Comparison of ENCODE assay signal across 20 mouse cellular contexts in genomic region chr2:71888437-71888836, GRCm38 (mm10). TPM values are rescaled to one million over a fixed set of nuclear protein-coding genes. Genes with fewer than 3 reads are reported as not detected.
DNase-seq lines count a peak whose midpoint lies in the region; ATAC-seq and TF ChIP-seq lines count a peak whose summit lies in the region.
"Had no signal": no experiment of that assay in that cellular context is flagged by ENCODE, and none has a peak within 500 bp of the region (broad histone marks: within the 10 kb centered on the region; RNA-seq: fewer than 3 reads in every experiment).

No protein-coding gene starts in this region.

- H3K9me3 ChIP-seq in midbrain, postnatal 0 days (ENCODE audit: low read length) = no peaks in the 10 kb centered on the region
- no peaks in the 10 kb centered on the region for H3K9me3 ChIP-seq in midbrain, embryonic 16.5 days (replicated peaks; ENCODE audit: control insufficient read depth, low read length, poor library complexity, severe bottlenecking)
- H3K9me3 ChIP-seq in heart, embryonic 10.5 days = no peaks in the 10 kb centered on the region
- H3K9me3 ChIP-seq: embryonic facial prominence, embryonic 10.5 days; G1E; hindbrain, embryonic 12.5 days had no signal

- no peaks in the 10 kb centered on the region for H3K4me1 ChIP-seq in midbrain, postnatal 0 days (ENCODE audit: insufficient read depth, low read length)
- H3K4me1 ChIP-seq in midbrain, embryonic 16.5 days (ENCODE audit: control insufficient read depth, insufficient read depth, low read length) = no peaks in the 10 kb centered on the region
- H3K4me1 ChIP-seq in bone marrow macrophage, adult 2 months (ENCODE audit: control insufficient read depth, insufficient read depth, low read length) = no peaks in the 10 kb centered on the region
- no peaks in the 10 kb centered on the region for H3K4me1 ChIP-seq in heart, embryonic 10.5 days
- H3K4me1 ChIP-seq: embryonic facial prominence, embryonic 10.5 days; hindbrain, embryonic 12.5 days had no signal

- H3K27me3 ChIP-seq in midbrain, postnatal 0 days (ENCODE audit: insufficient read depth, low read length) = no peaks in the 10 kb centered on the region
- H3K27me3 ChIP-seq in midbrain, embryonic 16.5 days (ENCODE audit: control insufficient read depth, insufficient read depth, low read depth, low read length) = no peaks in the 10 kb centered on the region
- H3K27me3 ChIP-seq in heart, embryonic 10.5 days (ENCODE audit: insufficient read depth, poor library complexity, severe bottlenecking) = no peaks in the 10 kb centered on the region
- H3K27me3 ChIP-seq: hindbrain, embryonic 12.5 days had no signal

- H3K36me3 ChIP-seq in midbrain, postnatal 0 days (ENCODE audit: insufficient read depth, low read length) = peaks cover 25% of the 10 kb centered on the region
- H3K36me3 ChIP-seq in midbrain, embryonic 16.5 days (ENCODE audit: control insufficient read depth, insufficient read depth, low read length) = peaks cover 8% of the 10 kb centered on the region; the same call in 1 of the 2 replicates
- H3K36me3 ChIP-seq in heart, embryonic 10.5 days = peaks cover 86% of the 10 kb centered on the region
- H3K36me3 ChIP-seq: hindbrain, embryonic 12.5 days had no signal

- no peak overlapping the region for H3K4me3 ChIP-seq in layer of hippocampus, adult 2 months
- no peak overlapping the region for H3K4me3 ChIP-seq in midbrain, postnatal 0 days (ENCODE audit: low read depth, low read length)
- no peak overlapping the region for H3K4me3 ChIP-seq in midbrain, embryonic 16.5 days (ENCODE audit: low read depth, low read length)
- no peak overlapping the region for H3K4me3 ChIP-seq in bone marrow macrophage, adult 2 months (ENCODE audit: insufficient read depth, low read length)
- H3K4me3 ChIP-seq in heart, embryonic 10.5 days = no peak overlapping the region
- H3K4me3 ChIP-seq: embryonic facial prominence, embryonic 10.5 days; gastrocnemius, adult 2 months; hindbrain, embryonic 12.5 days had no signal

- H3K27ac ChIP-seq in layer of hippocampus, adult 2 months = no peak overlapping the region
- no peak overlapping the region for H3K27ac ChIP-seq in midbrain, postnatal 0 days (ENCODE audit: low read depth, low read length)
- H3K27ac ChIP-seq in midbrain, embryonic 16.5 days (ENCODE audit: low read length) = no peak overlapping the region
- no peak overlapping the region for H3K27ac ChIP-seq in bone marrow macrophage, adult 2 months (ENCODE audit: insufficient read depth, low read depth, low read length)
- no peak overlapping the region for H3K27ac ChIP-seq in heart, embryonic 10.5 days
- H3K27ac ChIP-seq: embryonic facial prominence, embryonic 10.5 days; gastrocnemius, adult 2 months; hindbrain, embryonic 12.5 days had no signal

- no peak overlapping the region for H3K4me2 ChIP-seq in midbrain, postnatal 0 days (ENCODE audit: low read depth, low read length, poor library complexity, severe bottlenecking)
- no peak overlapping the region for H3K4me2 ChIP-seq in midbrain, embryonic 16.5 days (ENCODE audit: low read length)
- H3K4me2 ChIP-seq: hindbrain, embryonic 12.5 days had no signal

- peak; percentile 22 for TF ChIP-seq CTCF in layer of hippocampus, adult 2 months (conservative IDR thresholded peaks at IDR 0.05)
- 0 out of 2 replicates have a peak, but pooled peaks have one; percentile 10 for TF ChIP-seq CTCF in midbrain, postnatal 0 days (IDR thresholded peaks at IDR 0.05)
- TF ChIP-seq CTCF in bone marrow macrophage, adult 2 months (IDR thresholded peaks at IDR 0.05; ENCODE audit: low read depth, low read length) = peak; percentile 28; the same call in 1 of the 2 replicates

- H3K9ac ChIP-seq in midbrain, postnatal 0 days (replicated peaks; ENCODE audit: low read length, poor library complexity, severe bottlenecking) = no peak overlapping the region
- H3K9ac ChIP-seq in midbrain, embryonic 16.5 days (ENCODE audit: low read depth, low read length) = no peak overlapping the region
- H3K9ac ChIP-seq: hindbrain, embryonic 12.5 days had no signal

- DNase-seq in layer of hippocampus, adult 2 months (ENCODE audit: low spot score in 2 of 2) = no peak
- no peak for DNase-seq in layer of hippocampus, adult 8-10 months (ENCODE audit: low spot score in 2 of 2)
- no peak for DNase-seq in midbrain, postnatal 0 days (ENCODE audit: low spot score)
- DNase-seq in spleen, adult 12 weeks (ENCODE audit: low spot score) = no peak
- no peak for DNase-seq in heart, embryonic 10.5 days (ENCODE audit: low spot score)
- DNase-seq: adrenal gland, postnatal 10 days; cerebellum, adult 11-12 months; cerebellum, adult 9-10 months; cerebellum, postnatal 25 days; gastrocnemius, adult 2 months; gastrocnemius, postnatal 25 days; heart, postnatal 10 days; heart, postnatal 4 days had no signal

- no peak for ATAC-seq in midbrain, postnatal 0 days (ENCODE audit: low FRiP score)
- ATAC-seq in midbrain, embryonic 16.5 days = no peak
- peak; percentile 34; the same call in 1 of the 2 replicates for ATAC-seq in megakaryocyte progenitor cell, adult 5-6 weeks (replicated peaks; ENCODE audit: poor library complexity)
- ATAC-seq: forebrain, embryonic 14.5 days had no signal

- 75% methylated on average over 4 of the region's 4 CpGs for WGBS in midbrain, postnatal 0 days
- 75% methylated on average over 4 of the region's 4 CpGs for WGBS in midbrain, embryonic 16.5 days
- 72% methylated on average over 4 of the region's 4 CpGs for WGBS in heart, embryonic 10.5 days

- TF ChIP-seq POLR2A in bone marrow macrophage, adult 2 months (IDR thresholded peaks at IDR 0.05; ENCODE audit: borderline replicate concordance, low read depth, low read length) = no peak

RNA-seq across cellular contexts. Expression of gene Pdk1, which starts 15.4 kb away (rescaled TPM):
- 10 to 100 TPM; 38.8 to 39.5 TPM for total RNA-seq in layer of hippocampus, adult 2 months (2021)
- 10 to 100 TPM; 41.2 to 50.9 (median 47.0) TPM for total RNA-seq in layer of hippocampus, adult 8-10 months (2022)
- 51.8 and 57.7 TPM in 2 replicates for total RNA-seq in midbrain, postnatal 0 days (2014; rRNA removed)
- 18.2 and 18.9 TPM in 2 replicates for polyA plus RNA-seq in midbrain, postnatal 0 days (2015; fragmentation: Nextera tagmentation; extraction: Ambion mirVana)
- 23.9 and 27.7 TPM in 2 replicates for polyA plus RNA-seq in midbrain, embryonic 16.5 days (2015; fragmentation: Nextera tagmentation; extraction: Ambion mirVana)
- polyA plus RNA-seq in bone marrow macrophage, adult 2 months (2012; ENCODE audit: insufficient read depth, insufficient read length, missing spikeins) = 33.2 and 36.2 TPM in 2 replicates
- total RNA-seq in megakaryocyte progenitor cell, adult 5-6 weeks (2015) = 25.9 and 26.5 TPM in 2 replicates
- 54.9 and 79.0 TPM in 2 replicates for total RNA-seq in megakaryocyte progenitor cell, adult 5-6 weeks (2017)
- polyA plus RNA-seq in heart, embryonic 10.5 days (2016; fragmentation: Nextera tagmentation; extraction: Ambion mirVana) = 88.2 and 111 TPM in 2 replicates
